Mouse (Mus musculus): ENCODE data around the gene H1f0. TPM values are rescaled to one million over a fixed set of nuclear protein-coding genes. Genes with fewer than 3 reads are reported as not detected.
A peak's percentile ranks its signal among the peaks of the same experiment; 100 is the strongest.

Gene H1f0
- polyA plus RNA-seq (2011; ENCODE audit: insufficient read length, low read depth, missing spikeins): 107 and 206 TPM in 2 replicates

GRCm38 (mm10) chr15:79028237-79028738, at the start of gene H1f0:
Gene H1f0 (plus strand): TSS chr15:79028450.
- H3K4me3 ChIP-seq (ENCODE audit: insufficient read depth, low read length): peak within 1 kb of the TSS; percentile 54
- no peaks in the 10 kb centered on the region for H3K4me1 ChIP-seq (ENCODE audit: control insufficient read depth, insufficient read depth, low read length)
- no peak for TF ChIP-seq CTCF (IDR thresholded peaks at IDR 0.05; ENCODE audit: borderline replicate concordance, insufficient read depth, low read length)
- peak; percentile 94 for TF ChIP-seq POLR2A (IDR thresholded peaks at IDR 0.05; ENCODE audit: low read depth, low read length)
- H3K27ac ChIP-seq (ENCODE audit: insufficient read depth, low read length): peak within 1 kb of the TSS; percentile 45

- peaks cover 3% of the 10 kb centered on the region; the same call in 1 of the 2 replicates for H3K4me1 ChIP-seq (ENCODE audit: control insufficient read depth, insufficient read depth, low read length)
- no peak overlapping the region for H3K4me3 ChIP-seq (ENCODE audit: insufficient read depth, low read length)
- TF ChIP-seq CTCF (IDR thresholded peaks at IDR 0.05; ENCODE audit: borderline replicate concordance, insufficient read depth, low read length) (no peak), POLR2A (IDR thresholded peaks at IDR 0.05; ENCODE audit: low read depth, low read length) (no peak)
- H3K27ac ChIP-seq (ENCODE audit: insufficient read depth, low read length): no peak overlapping the region
Observed at GRCm38 (mm10) chr15:78978875-78979274, 49.4 kb upstream of the H1f0 start.

- no peak for TF ChIP-seq POLR2A (IDR thresholded peaks at IDR 0.05; ENCODE audit: low read depth, low read length)
- TF ChIP-seq CTCF (IDR thresholded peaks at IDR 0.05; ENCODE audit: borderline replicate concordance, insufficient read depth, low read length): no peak
- Histone ChIP-seq H3K4me1 (ENCODE audit: control insufficient read depth, insufficient read depth, low read length) (peaks cover 6% of the 10 kb centered on the region; the same call in 1 of the 2 replicates), H3K4me3 (ENCODE audit: insufficient read depth, low read length) (no peak overlapping the region), H3K27ac (ENCODE audit: insufficient read depth, low read length) (no peak overlapping the region)
Observed at GRCm38 (mm10) chr15:78980084-78980483, 48.2 kb upstream of the H1f0 start.

- H3K4me3 ChIP-seq (ENCODE audit: insufficient read depth, low read length): peak overlapping the region; percentile 82
- H3K27ac ChIP-seq (ENCODE audit: insufficient read depth, low read length): peak overlapping the region; percentile 67
- peaks cover 10% of the 10 kb centered on the region; the same call in 1 of the 2 replicates for H3K4me1 ChIP-seq (ENCODE audit: control insufficient read depth, insufficient read depth, low read length)
- TF ChIP-seq POLR2A (IDR thresholded peaks at IDR 0.05; ENCODE audit: low read depth, low read length) (peak; percentile 84), CTCF (IDR thresholded peaks at IDR 0.05; ENCODE audit: borderline replicate concordance, insufficient read depth, low read length) (no peak)
Observed at GRCm38 (mm10) chr15:78982658-78983435, 45.4 kb upstream of the H1f0 start.

GRCm38 (mm10) chr15:78983436-78984285, 44.6 kb upstream of the H1f0 start:
- TF ChIP-seq POLR2A (IDR thresholded peaks at IDR 0.05; ENCODE audit: low read depth, low read length): peak; percentile 56
- TF ChIP-seq CTCF (IDR thresholded peaks at IDR 0.05; ENCODE audit: borderline replicate concordance, insufficient read depth, low read length): no peak
- H3K27ac ChIP-seq (ENCODE audit: insufficient read depth, low read length): peak overlapping the region; percentile 67
- peaks cover 12% of the 10 kb centered on the region; the same call in 1 of the 2 replicates for H3K4me1 ChIP-seq (ENCODE audit: control insufficient read depth, insufficient read depth, low read length)
- peak overlapping the region; percentile 82 for H3K4me3 ChIP-seq (ENCODE audit: insufficient read depth, low read length)

GRCm38 (mm10) chr15:78984286-78984778, 43.9 kb upstream of the H1f0 start:
- Histone ChIP-seq H3K27ac (ENCODE audit: insufficient read depth, low read length) (0 out of 2 replicates have a peak overlapping the region, but pooled peaks have one; percentile 2), H3K4me3 (ENCODE audit: insufficient read depth, low read length) (peak overlapping the region; percentile 82), H3K4me1 (ENCODE audit: control insufficient read depth, insufficient read depth, low read length) (peaks cover 10% of the 10 kb centered on the region; the same call in 1 of the 2 replicates)
- TF ChIP-seq POLR2A (IDR thresholded peaks at IDR 0.05; ENCODE audit: low read depth, low read length) (no peak), CTCF (IDR thresholded peaks at IDR 0.05; ENCODE audit: borderline replicate concordance, insufficient read depth, low read length) (no peak)

- TF ChIP-seq POLR2A (IDR thresholded peaks at IDR 0.05; ENCODE audit: low read depth, low read length): no peak
- no peak for TF ChIP-seq CTCF (IDR thresholded peaks at IDR 0.05; ENCODE audit: borderline replicate concordance, insufficient read depth, low read length)
- H3K4me1 ChIP-seq (ENCODE audit: control insufficient read depth, insufficient read depth, low read length): peaks cover 10% of the 10 kb centered on the region; the same call in 1 of the 2 replicates
- H3K27ac ChIP-seq (ENCODE audit: insufficient read depth, low read length): no peak overlapping the region
- no peak overlapping the region for H3K4me3 ChIP-seq (ENCODE audit: insufficient read depth, low read length)
Observed at GRCm38 (mm10) chr15:78986536-78987220, 41.6 kb upstream of the H1f0 start.

GRCm38 (mm10) chr15:78988499-78988971, 39.7 kb upstream of the H1f0 start:
- Histone ChIP-seq H3K4me3 (ENCODE audit: insufficient read depth, low read length) (no peak overlapping the region), H3K4me1 (ENCODE audit: control insufficient read depth, insufficient read depth, low read length) (peaks cover 10% of the 10 kb centered on the region; the same call in 1 of the 2 replicates), H3K27ac (ENCODE audit: insufficient read depth, low read length) (no peak overlapping the region)
- TF ChIP-seq POLR2A (IDR thresholded peaks at IDR 0.05; ENCODE audit: low read depth, low read length) (no peak), CTCF (IDR thresholded peaks at IDR 0.05; ENCODE audit: borderline replicate concordance, insufficient read depth, low read length) (no peak)

All from embryonic fibroblast, embryonic 13.5 days (primary cell).